ENCODE assay signal across 9 mouse cellular contexts in the genomic region with DNA sequence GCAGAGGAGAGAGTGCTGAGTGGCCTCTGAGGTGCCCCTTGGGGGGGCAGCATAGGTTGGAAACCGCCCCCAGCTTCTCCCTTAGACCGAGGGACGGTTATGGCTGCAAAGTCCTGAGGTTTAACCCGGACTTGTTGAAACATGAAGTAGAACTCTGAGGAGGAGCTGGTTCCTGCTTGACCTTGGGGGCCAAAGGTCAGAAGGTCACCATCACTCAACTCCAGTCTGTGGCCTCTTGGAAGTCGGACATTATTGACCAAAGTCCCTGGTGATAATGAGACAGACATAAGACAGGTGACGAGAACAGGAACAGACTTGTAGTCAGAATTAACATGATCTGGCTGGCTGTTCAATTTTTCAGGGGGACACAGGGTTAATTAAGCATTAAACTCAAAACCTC. TPM values are rescaled to one million over a fixed set of nuclear protein-coding genes. Genes with fewer than 3 reads are reported as not detected.
DNase-seq lines count a peak whose midpoint lies in the region; ATAC-seq and TF ChIP-seq lines count a peak whose summit lies in the region.
"Had no signal": no experiment of that assay in that cellular context is flagged by ENCODE, and none has a peak within 500 bp of the region (broad histone marks: within the 10 kb centered on the region; RNA-seq: fewer than 3 reads in every experiment).

No protein-coding gene starts in this region.

- no peaks in the 10 kb centered on the region; the same call in 1 of the 2 replicates for H3K36me3 ChIP-seq in heart, embryonic 11.5 days (ENCODE audit: control insufficient read depth, insufficient read depth, low read length)
- H3K36me3 ChIP-seq in ES-Bruce4 (ENCODE audit: control insufficient read depth, insufficient read depth, low read length, poor library complexity, severe bottlenecking): peaks cover 26% of the 10 kb centered on the region
- no peaks in the 10 kb centered on the region for H3K36me3 ChIP-seq in forebrain, embryonic 14.5 days (ENCODE audit: control insufficient read depth, insufficient read depth, low read length)
- H3K36me3 ChIP-seq in liver, embryonic 15.5 days (replicated peaks): peaks cover 28% of the 10 kb centered on the region

- no peak overlapping the region for H3K4me3 ChIP-seq in heart, embryonic 11.5 days (ENCODE audit: low read depth, low read length)
- no peak overlapping the region for H3K4me3 ChIP-seq in ES-Bruce4 (ENCODE audit: low read depth, low read length)
- H3K4me3 ChIP-seq in forebrain, embryonic 14.5 days (ENCODE audit: low read depth, low read length): peak overlapping the region; percentile 43; the same call in 1 of the 2 replicates
- peak overlapping the region; percentile 72 for H3K4me3 ChIP-seq in liver, embryonic 15.5 days (replicated peaks)

- no peak for ATAC-seq in heart, embryonic 11.5 days (replicated peaks; ENCODE audit: insufficient number of reproducible peaks, low FRiP score, low TSS enrichment)
- no peak for ATAC-seq in forebrain, embryonic 14.5 days
- ATAC-seq in liver, embryonic 15.5 days (ENCODE audit: insufficient read depth): no peak

- intact Hi-C loops in heart, postnatal 14 days (cut with DNase I): no loop called here

- WGBS in heart, embryonic 11.5 days (ENCODE audit: insufficient replicate concordance): 51% methylated on average over 6 of the region's 6 CpGs
- 63% methylated on average over 6 of the region's 6 CpGs for WGBS in forebrain, embryonic 14.5 days
- 74% methylated on average over 6 of the region's 6 CpGs for whole genome bisulfite sequencing in liver, embryonic 15.5 days (ENCODE audit: insufficient replicate concordance)

- H3K9ac ChIP-seq in heart, embryonic 11.5 days (ENCODE audit: low read depth, low read length): peak overlapping the region; percentile 46; the same call in 1 of the 2 replicates
- peak overlapping the region; percentile 10; the same call in 1 of the 2 replicates for H3K9ac ChIP-seq in ES-Bruce4 (ENCODE audit: low read depth, poor library complexity, severe bottlenecking)
- peak overlapping the region; percentile 61; the same call in 1 of the 2 replicates for H3K9ac ChIP-seq in forebrain, embryonic 14.5 days (ENCODE audit: low read length)
- H3K9ac ChIP-seq in liver, embryonic 15.5 days: peak overlapping the region; percentile 64

- no peak for TF ChIP-seq CTCF in ES-Bruce4 (IDR thresholded peaks at IDR 0.05; ENCODE audit: low read depth, low read length)

- no peak for TF ChIP-seq EP300 in ES-Bruce4 (IDR thresholded peaks at IDR 0.05; ENCODE audit: insufficient read depth, low read depth, low read length)

- peaks cover 18% of the 10 kb centered on the region for H3K4me1 ChIP-seq in heart, embryonic 11.5 days (ENCODE audit: control insufficient read depth, insufficient read depth, low read length)
- H3K4me1 ChIP-seq in ES-Bruce4 (ENCODE audit: control insufficient read depth, insufficient read depth, low read length): no peaks in the 10 kb centered on the region
- peaks cover 14% of the 10 kb centered on the region; the same call in 1 of the 2 replicates for H3K4me1 ChIP-seq in forebrain, embryonic 14.5 days (ENCODE audit: control insufficient read depth, insufficient read depth, low read length)
- H3K4me1 ChIP-seq in liver, embryonic 15.5 days (replicated peaks): peaks cover 43% of the 10 kb centered on the region

- H3K27ac ChIP-seq in heart, embryonic 11.5 days (ENCODE audit: low read depth, low read length): no peak overlapping the region
- no peak overlapping the region for H3K27ac ChIP-seq in ES-Bruce4 (ENCODE audit: insufficient read depth, low read length)
- H3K27ac ChIP-seq in forebrain, embryonic 14.5 days (ENCODE audit: low read depth, low read length): no peak overlapping the region
- H3K27ac ChIP-seq in liver, embryonic 15.5 days (replicated peaks): no peak overlapping the region

- no peak for DNase-seq in heart, postnatal 14 days
- no peak for DNase-seq in forebrain, embryonic 14.5 days (ENCODE audit: low spot score)
- no peak for DNase-seq in thymus, postnatal 14 days
- DNase-seq in cerebellum, postnatal 4 days (ENCODE audit: low spot score in 2 of 2): no peak
- DNase-seq in kidney, adult 11 months: no peak

- H3K4me2 ChIP-seq in heart, embryonic 11.5 days: peak overlapping the region; percentile 90
- H3K4me2 ChIP-seq in forebrain, embryonic 14.5 days (ENCODE audit: low read length): peak overlapping the region; percentile 79
- H3K4me2 ChIP-seq in liver, embryonic 15.5 days: peak overlapping the region; percentile 87

- H3K9me3 ChIP-seq in heart, embryonic 11.5 days (replicated peaks; ENCODE audit: control insufficient read depth, low read length): no peaks in the 10 kb centered on the region
- H3K9me3 ChIP-seq in ES-Bruce4 (replicated peaks; ENCODE audit: control insufficient read depth, insufficient read depth, low read length, poor library complexity, severe bottlenecking): no peaks in the 10 kb centered on the region
- no peaks in the 10 kb centered on the region for H3K9me3 ChIP-seq in forebrain, embryonic 14.5 days (replicated peaks; ENCODE audit: control insufficient read depth, low read length)
- H3K9me3 ChIP-seq in liver, embryonic 15.5 days (replicated peaks): no peaks in the 10 kb centered on the region

- TF ChIP-seq POLR2A in ES-Bruce4 (IDR thresholded peaks at IDR 0.05; ENCODE audit: insufficient read depth, low read length): no peak

- no peaks in the 10 kb centered on the region for H3K27me3 ChIP-seq in heart, embryonic 11.5 days (ENCODE audit: control insufficient read depth, insufficient read depth, low read length)
- H3K27me3 ChIP-seq in ES-Bruce4 (ENCODE audit: control insufficient read depth, insufficient read depth, low read length, poor library complexity, severe bottlenecking): no peaks in the 10 kb centered on the region
- no peaks in the 10 kb centered on the region for H3K27me3 ChIP-seq in forebrain, embryonic 14.5 days (replicated peaks; ENCODE audit: control insufficient read depth, insufficient read depth, low read length)
- H3K27me3 ChIP-seq in liver, embryonic 15.5 days: peaks cover 1% of the 10 kb centered on the region; the same call in 1 of the 2 replicates

RNA-seq across cellular contexts. Expression of gene Tcf19, which starts 1.9 kb away (rescaled TPM):
- 47.6 and 51.1 TPM in 2 replicates for polyA plus RNA-seq in heart, embryonic 11.5 days (2014; fragmentation: Nextera tagmentation; extraction: Ambion mirVana)
- total RNA-seq in heart, postnatal 14 days (2021): 1 to 10 TPM; 6.0 to 7.9 TPM
- polyA plus RNA-seq in ES-Bruce4 (2011; ENCODE audit: insufficient read depth, insufficient read length, low read depth, missing spikeins): 4.0 and 5.2 TPM in 2 replicates
- polyA plus RNA-seq in forebrain, embryonic 14.5 days (2014; fragmentation: Nextera tagmentation; extraction: Ambion mirVana): 40.8 and 48.8 TPM in 2 replicates
- 44.6 and 47.9 TPM in 2 replicates for polyA plus RNA-seq in liver, embryonic 15.5 days (2015; fragmentation: Nextera tagmentation; extraction: Ambion mirVana)

RNA-seq across cellular contexts. Expression of gene Cchcr1, which starts 2.1 kb away (rescaled TPM):
- polyA plus RNA-seq in heart, embryonic 11.5 days (2014; fragmentation: Nextera tagmentation; extraction: Ambion mirVana): 10.4 and 12.8 TPM in 2 replicates
- total RNA-seq in heart, postnatal 14 days (2021): 1 to 10 TPM; 4.2 to 4.3 TPM
- 13.4 and 15.3 TPM in 2 replicates for polyA plus RNA-seq in ES-Bruce4 (2011; ENCODE audit: insufficient read depth, insufficient read length, low read depth, missing spikeins)
- polyA plus RNA-seq in forebrain, embryonic 14.5 days (2014; fragmentation: Nextera tagmentation; extraction: Ambion mirVana): 4.7 and 6.5 TPM in 2 replicates
- polyA plus RNA-seq in liver, embryonic 15.5 days (2015; fragmentation: Nextera tagmentation; extraction: Ambion mirVana): 7.4 and 8.7 TPM in 2 replicates

RNA-seq across cellular contexts. Expression of gene Pou5f1, which starts 8.9 kb away (rescaled TPM):
- polyA plus RNA-seq in heart, embryonic 11.5 days (2014; fragmentation: Nextera tagmentation; extraction: Ambion mirVana): not detected in 2 replicates
- total RNA-seq in heart, postnatal 14 days (2021): not detected
- polyA plus RNA-seq in ES-Bruce4 (2011; ENCODE audit: insufficient read depth, insufficient read length, low read depth, missing spikeins): 397 and 429 TPM in 2 replicates
- polyA plus RNA-seq in forebrain, embryonic 14.5 days (2014; fragmentation: Nextera tagmentation; extraction: Ambion mirVana): 0.20 TPM in 1 of 2 replicates, not detected in the other
- polyA plus RNA-seq in liver, embryonic 15.5 days (2015; fragmentation: Nextera tagmentation; extraction: Ambion mirVana): not detected in 2 replicates

RNA-seq across cellular contexts. Expression of gene Psors1c2, which starts 18.2 kb away (rescaled TPM):
- polyA plus RNA-seq in heart, embryonic 11.5 days (2014; fragmentation: Nextera tagmentation; extraction: Ambion mirVana): 0.37 TPM in 1 of 2 replicates, not detected in the other
- not detected for total RNA-seq in heart, postnatal 14 days (2021)
- polyA plus RNA-seq in ES-Bruce4 (2011; ENCODE audit: insufficient read depth, insufficient read length, low read depth, missing spikeins): 4.6 and 7.0 TPM in 2 replicates
- polyA plus RNA-seq in forebrain, embryonic 14.5 days (2014; fragmentation: Nextera tagmentation; extraction: Ambion mirVana): 0.28 and 0.36 TPM in 2 replicates
- 0.14 TPM in 2 replicates for polyA plus RNA-seq in liver, embryonic 15.5 days (2015; fragmentation: Nextera tagmentation; extraction: Ambion mirVana)
- total RNA-seq: megakaryocyte-erythroid progenitor cell, adult 5-6 weeks had no signal

RNA-seq across cellular contexts. Expression of gene Cdsn, which starts 37.2 kb away (rescaled TPM):
- 0.40 and 0.83 TPM in 2 replicates for polyA plus RNA-seq in heart, embryonic 11.5 days (2014; fragmentation: Nextera tagmentation; extraction: Ambion mirVana)
- total RNA-seq in heart, postnatal 14 days (2021): under 1 TPM; 0.15 to 0.17 TPM
- polyA plus RNA-seq in ES-Bruce4 (2011; ENCODE audit: insufficient read depth, insufficient read length, low read depth, missing spikeins): 0.33 TPM in 1 of 2 replicates, not detected in the other
- polyA plus RNA-seq in forebrain, embryonic 14.5 days (2014; fragmentation: Nextera tagmentation; extraction: Ambion mirVana): 0.06 TPM in 1 of 2 replicates, not detected in the other
- polyA plus RNA-seq in liver, embryonic 15.5 days (2015; fragmentation: Nextera tagmentation; extraction: Ambion mirVana): 0.03 and 0.05 TPM in 2 replicates
- total RNA-seq: megakaryocyte-erythroid progenitor cell, adult 5-6 weeks had no signal

Comparison
In these comparisons a context has a peak if more than half of its experiments do, and no peak if none do; other contexts are left out.
1. H3K4me3 ChIP-seq: peak in forebrain, embryonic 14.5 days (single experiment) and liver, embryonic 15.5 days (single experiment); none in heart, embryonic 11.5 days (single experiment) and ES-Bruce4 (single experiment).
2. H3K9ac ChIP-seq: peak in every context shown above with its lines; median percentile 64 in liver, embryonic 15.5 days; 61 in forebrain, embryonic 14.5 days; 46 in heart, embryonic 11.5 days; 10 in ES-Bruce4.
3. RNA of gene Pou5f1, which starts 8.9 kb away (polyA plus RNA-seq): 397 to 429 TPM in ES-Bruce4; 0.20 TPM in forebrain, embryonic 14.5 days, not detected in liver, embryonic 15.5 days and not detected in heart, embryonic 11.5 days; every median in the first group is over 100 times any median in the second.
4. Peak in every context shown above with its lines, with median percentiles within 50 percentile points of each other: H3K4me2 ChIP-seq.